Mouse (Mus musculus) heart, embryonic 10.5 days (tissue): ENCODE results near the gene Esr1. TPM values are rescaled to one million over a fixed set of nuclear protein-coding genes. Genes with fewer than 3 reads are reported as not detected.

ENCODE experiments used
- DNase-seq: peaks from one replicate; pipeline ENCODE4 v3.0.0-alpha.2; 2017; ENCODE audit warnings: low spot score
- H3K27ac ChIP-seq: fragments of 300-500 bp; sonication (generic); 2 replicates; pipeline ENCODE4 v1.5.1; 2016; ENCODE audit warnings: mild to moderate bottlenecking
- H3K27me3 ChIP-seq: fragments of 300-500 bp; sonication (generic); 2 replicates; pipeline ENCODE4 v1.6.1; 2016; ENCODE audit warnings: mild to moderate bottlenecking; ENCODE audit not compliant: poor library complexity, insufficient read depth, severe bottlenecking
- H3K36me3 ChIP-seq: fragments of 300-500 bp; sonication (generic); 2 replicates; pipeline ENCODE4 v1.6.1; 2016; ENCODE audit warnings: mild to moderate bottlenecking, moderate library complexity
- H3K4me1 ChIP-seq: fragments of 300-500 bp; sonication (generic); 2 replicates; pipeline ENCODE4 v1.6.1; 2016; ENCODE audit warnings: mild to moderate bottlenecking
- H3K4me3 ChIP-seq: fragments of 300-500 bp; sonication (generic); 2 replicates; pipeline ENCODE4 v1.5.1; 2016; ENCODE audit warnings: mild to moderate bottlenecking, moderate library complexity
- H3K9me3 ChIP-seq: fragments of 300-500 bp; sonication (generic); 2 replicates; pipeline ENCODE4 v1.6.1; 2016; ENCODE audit warnings: mild to moderate bottlenecking, moderate library complexity
- WGBS: fragments of 180-500 bp; shearing (Covaris S2); methylation state at CpG from one replicate; pipeline ENCODE4 v1.1.7; 2016; 5-methylcytosine and 5-hydroxymethylcytosine counted together
- polyA plus RNA-seq: library from polyadenylated mRNA; unstranded; fragments of >200 nt; fragmentation: Nextera tagmentation; extraction: Ambion mirVana; gene quantifications from 2 replicates; pipeline ENCODE4 v1.2.1, GENCODE M21; 2016

The Esr1 gene
- polyA plus RNA-seq = 0.64 and 0.68 TPM in 2 replicates

DNA sequence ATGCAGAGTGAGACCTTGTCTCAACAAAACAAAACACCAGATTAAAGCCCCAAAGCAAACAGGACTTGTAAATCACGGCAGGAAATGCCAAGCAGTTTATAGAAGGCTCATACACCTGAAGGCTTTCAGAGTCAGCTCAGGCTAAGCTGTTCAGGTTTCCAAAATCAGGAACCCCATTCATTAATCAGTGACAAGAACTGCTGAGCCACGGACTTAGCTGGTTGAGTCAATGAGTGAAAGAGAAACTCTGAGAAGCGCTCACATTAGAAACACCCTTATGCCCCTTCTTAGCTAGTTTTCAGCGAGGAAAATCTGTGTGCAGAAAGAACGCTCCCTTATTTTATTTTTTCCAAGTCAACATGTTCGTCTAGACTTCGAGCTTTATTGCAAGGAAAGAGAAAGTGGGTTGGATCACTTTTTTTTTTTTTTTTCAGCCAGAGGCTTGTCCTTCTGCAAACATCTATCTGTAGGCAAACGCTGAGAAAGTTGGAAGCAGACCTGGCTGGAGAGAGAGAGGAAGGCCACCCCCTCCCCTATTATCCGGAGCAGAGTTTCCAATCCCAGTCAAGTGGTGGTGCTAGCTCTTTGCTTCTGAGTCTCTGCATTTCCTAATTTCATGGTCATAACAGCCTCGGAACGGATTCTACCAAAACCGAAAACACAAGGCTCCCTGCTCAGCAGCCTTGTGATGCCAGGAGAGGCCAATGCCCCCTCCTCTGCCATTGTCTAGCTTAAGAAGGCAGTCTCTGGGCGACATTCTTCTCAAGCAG lies at the start of gene Esr1:
TSS of gene Esr1 (plus strand) at position 208 of the 770 bp plus-strand sequence.
- Histone ChIP-seq H3K27me3 (no peaks in the 10 kb centered on the region), H3K9me3 (no peaks in the 10 kb centered on the region), H3K4me1 (no peaks in the 10 kb centered on the region; the same call in 1 of the 2 replicates), H3K27ac (no peak within 1 kb of the TSS), H3K4me3 (peak within 1 kb of the TSS; percentile 29; the same call in 1 of the 2 replicates), H3K36me3 (no peaks in the 10 kb centered on the region)
- WGBS = 51% methylated on average over 13 of the region's 13 CpGs
- DNase-seq = no peak

- Histone ChIP-seq H3K4me1 (no peaks in the 10 kb centered on the region), H3K27ac (no peak overlapping the region), H3K27me3 (no peaks in the 10 kb centered on the region), H3K4me3 (no peak overlapping the region), H3K9me3 (no peaks in the 10 kb centered on the region), H3K36me3 (no peaks in the 10 kb centered on the region)
- WGBS = 82% methylated on average over 1 of the region's 1 CpGs
- peak; percentile 25 for DNase-seq
Measured at GRCm38 (mm10) chr10:4565148-4565547, 46.2 kb upstream of the Esr1 start.

DNA sequence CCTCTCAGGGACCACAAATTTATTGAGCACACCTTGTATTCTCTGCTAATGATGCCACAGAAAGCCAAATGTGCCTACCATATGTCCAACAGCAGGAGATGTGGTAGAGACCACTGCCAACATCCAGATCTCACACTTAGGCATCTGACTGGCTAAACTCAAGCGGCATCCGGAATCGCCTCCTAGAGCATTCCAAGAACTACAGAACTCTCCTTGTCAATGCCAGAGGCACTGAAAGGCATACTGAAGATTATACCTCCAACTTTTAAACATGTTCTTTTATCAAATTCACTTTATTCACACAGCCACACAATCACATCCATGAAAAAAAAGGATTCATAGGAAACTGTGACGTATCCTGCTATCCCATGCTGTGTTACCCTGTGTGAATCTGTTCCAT lies 40.6 kb upstream of the Esr1 start:
- no peak overlapping the region for H3K27ac ChIP-seq
- DNase-seq = no peak
- WGBS = 89% methylated on average over 4 of the region's 4 CpGs
- H3K4me1 ChIP-seq = no peaks in the 10 kb centered on the region
- H3K36me3 ChIP-seq = no peaks in the 10 kb centered on the region
- no peaks in the 10 kb centered on the region for H3K27me3 ChIP-seq
- H3K9me3 ChIP-seq = no peaks in the 10 kb centered on the region
- no peak overlapping the region for H3K4me3 ChIP-seq

DNA sequence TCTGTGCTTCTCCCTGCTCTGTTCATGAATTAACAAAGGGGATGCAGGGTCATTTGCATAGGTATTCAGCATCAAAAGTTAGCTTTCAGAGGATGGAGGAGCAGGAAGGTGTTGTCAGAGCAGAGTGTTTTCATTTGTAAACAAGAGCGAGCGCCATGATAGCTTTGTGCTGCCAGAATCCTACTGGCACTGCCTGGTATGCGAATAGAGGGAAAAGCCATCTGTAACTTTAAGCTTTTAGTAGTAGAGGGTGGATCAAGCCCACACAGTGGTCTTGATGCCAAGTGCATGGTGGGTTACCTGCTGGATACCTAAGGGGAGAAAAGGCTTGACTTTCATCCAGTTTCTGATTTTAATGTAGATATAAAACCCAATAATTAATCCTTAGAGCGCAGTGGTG lies 40.1 kb upstream of the Esr1 start:
- H3K4me1 ChIP-seq = no peaks in the 10 kb centered on the region
- WGBS = 72% methylated on average over 4 of the region's 4 CpGs
- H3K9me3 ChIP-seq = no peaks in the 10 kb centered on the region
- no peak for DNase-seq
- no peak overlapping the region for H3K4me3 ChIP-seq
- H3K27ac ChIP-seq = no peak overlapping the region
- no peaks in the 10 kb centered on the region for H3K36me3 ChIP-seq
- no peaks in the 10 kb centered on the region for H3K27me3 ChIP-seq

DNA sequence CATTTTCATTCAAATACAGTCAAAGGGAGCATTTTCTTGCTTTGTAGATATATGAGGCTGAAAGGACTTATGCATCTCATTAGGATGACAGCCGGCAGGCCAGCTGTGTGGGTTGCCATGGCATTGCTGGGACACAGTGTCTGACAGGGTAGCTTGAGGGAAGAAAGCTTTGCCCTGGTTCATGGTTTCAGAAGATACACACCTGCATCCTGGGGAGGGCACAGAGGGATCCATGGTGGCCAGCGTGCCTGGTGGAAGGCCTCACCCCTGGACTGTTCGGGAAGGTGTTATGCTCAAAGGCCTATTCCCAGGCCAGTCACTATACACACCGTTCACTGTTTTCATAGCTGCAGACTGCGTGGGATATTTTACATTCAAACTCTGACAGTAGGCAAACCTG lies 29.5 kb upstream of the Esr1 start:
- WGBS = 82% methylated on average over 5 of the region's 5 CpGs
- Histone ChIP-seq H3K4me1 (no peaks in the 10 kb centered on the region), H3K4me3 (no peak overlapping the region)

GRCm38 (mm10) chr10:4586691-4587090 lies 24.7 kb upstream of the Esr1 start:
- Histone ChIP-seq H3K36me3 (no peaks in the 10 kb centered on the region), H3K27me3 (no peaks in the 10 kb centered on the region), H3K27ac (no peak overlapping the region), H3K4me1 (no peaks in the 10 kb centered on the region), H3K4me3 (no peak overlapping the region), H3K9me3 (no peaks in the 10 kb centered on the region)
- whole genome bisulfite sequencing = 79% methylated on average over 6 of the region's 6 CpGs
- DNase-seq = no peak

More for the DNA sequence above, 29.5 kb upstream of the Esr1 start:
- Histone ChIP-seq H3K9me3 (no peaks in the 10 kb centered on the region), H3K27me3 (no peaks in the 10 kb centered on the region), H3K36me3 (no peaks in the 10 kb centered on the region), H3K27ac (no peak overlapping the region)
- no peak for DNase-seq

DNA sequence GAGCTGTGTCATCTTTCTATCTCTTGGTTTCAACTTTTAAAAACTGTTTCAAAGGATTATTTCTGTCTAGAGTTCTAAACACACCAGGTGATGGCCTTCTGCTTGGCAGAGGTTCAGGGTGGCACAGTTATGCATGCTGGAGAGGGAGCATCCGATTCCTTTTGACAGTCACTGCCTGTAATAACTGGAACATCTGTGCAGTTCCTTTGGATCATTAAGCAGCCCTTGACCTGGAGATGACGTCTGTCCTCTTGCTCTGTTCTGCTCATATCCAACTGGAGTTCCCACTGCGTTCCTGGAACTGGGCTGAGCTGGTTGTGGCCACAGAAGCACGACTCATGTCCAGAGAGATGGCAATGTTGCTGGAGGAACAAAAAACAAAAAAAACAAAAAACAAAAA lies 21.8 kb upstream of the Esr1 start:
- Histone ChIP-seq H3K36me3 (no peaks in the 10 kb centered on the region), H3K27me3 (no peaks in the 10 kb centered on the region), H3K4me3 (no peak overlapping the region), H3K4me1 (no peaks in the 10 kb centered on the region), H3K27ac (no peak overlapping the region), H3K9me3 (no peaks in the 10 kb centered on the region)
- no peak for DNase-seq
- 85% methylated on average over 4 of the region's 4 CpGs for WGBS

GRCm38 (mm10) chr10:4590956-4591355 lies 20.4 kb upstream of the Esr1 start:
- WGBS = 79% methylated on average over 8 of the region's 8 CpGs
- Histone ChIP-seq H3K4me1 (no peaks in the 10 kb centered on the region), H3K27me3 (no peaks in the 10 kb centered on the region), H3K36me3 (no peaks in the 10 kb centered on the region), H3K4me3 (no peak overlapping the region), H3K27ac (no peak overlapping the region), H3K9me3 (no peaks in the 10 kb centered on the region)
- no peak for DNase-seq

GRCm38 (mm10) chr10:4593828-4594227 lies 17.6 kb upstream of the Esr1 start:
- Histone ChIP-seq H3K27ac (no peak overlapping the region), H3K36me3 (no peaks in the 10 kb centered on the region), H3K9me3 (no peaks in the 10 kb centered on the region), H3K4me3 (no peak overlapping the region), H3K27me3 (no peaks in the 10 kb centered on the region), H3K4me1 (no peaks in the 10 kb centered on the region)
- no peak for DNase-seq
- WGBS = 68% methylated on average over 4 of the region's 4 CpGs

DNA sequence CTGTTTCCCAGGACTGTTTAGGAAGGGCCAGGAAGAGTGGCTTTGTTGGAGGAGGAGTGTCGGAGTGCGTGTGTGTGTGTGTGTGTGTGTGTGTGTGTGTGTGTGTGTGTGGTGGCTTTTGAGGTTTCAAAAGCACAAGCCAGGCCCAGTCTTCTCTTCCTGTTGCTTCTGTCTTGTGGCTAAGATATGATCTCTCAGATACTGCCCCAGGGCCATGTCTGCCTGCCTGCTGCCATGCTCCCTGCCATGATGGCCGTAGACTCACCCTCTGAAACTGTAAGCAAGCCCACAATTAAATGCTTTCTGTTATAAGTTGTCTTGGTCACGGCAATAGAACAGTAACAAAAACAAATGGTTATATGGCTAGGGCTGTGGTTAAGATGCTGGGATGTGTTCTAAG lies 14.2 kb upstream of the Esr1 start:
- H3K36me3 ChIP-seq = no peaks in the 10 kb centered on the region
- H3K9me3 ChIP-seq = no peaks in the 10 kb centered on the region
- WGBS = 87% methylated on average over 4 of the region's 4 CpGs
- no peak for DNase-seq
- H3K4me3 ChIP-seq = no peak overlapping the region
- H3K27me3 ChIP-seq = no peaks in the 10 kb centered on the region
- no peaks in the 10 kb centered on the region for H3K4me1 ChIP-seq
- no peak overlapping the region for H3K27ac ChIP-seq

GRCm38 (mm10) chr10:4598244-4598842 lies 13.1 kb upstream of the Esr1 start:
- Histone ChIP-seq H3K36me3 (no peaks in the 10 kb centered on the region), H3K9me3 (no peaks in the 10 kb centered on the region), H3K4me1 (no peaks in the 10 kb centered on the region), H3K27ac (no peak overlapping the region), H3K27me3 (no peaks in the 10 kb centered on the region), H3K4me3 (no peak overlapping the region)
- DNase-seq = no peak
- WGBS = 62% methylated on average over 10 of the region's 10 CpGs

DNA sequence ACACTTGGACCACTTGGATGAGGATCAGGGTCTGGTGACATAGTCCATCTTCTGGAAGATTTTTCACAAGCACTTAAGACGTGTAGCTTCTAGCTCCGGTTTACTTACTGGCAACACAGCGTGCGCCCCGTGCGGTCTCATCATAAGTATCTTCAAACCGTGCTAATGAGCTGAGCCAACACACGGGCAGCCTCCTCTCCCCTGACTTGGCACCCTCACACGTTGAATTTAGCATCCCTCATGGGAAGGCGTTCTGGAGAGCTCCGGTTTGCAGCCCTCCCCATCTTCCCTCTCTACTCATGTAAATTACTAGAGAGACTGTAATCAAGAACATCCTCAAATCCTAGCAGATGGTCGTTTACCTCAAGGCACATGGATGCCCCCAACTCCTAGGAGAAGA lies 12.5 kb upstream of the Esr1 start:
- 81% methylated on average over 12 of the region's 12 CpGs for WGBS
- no peaks in the 10 kb centered on the region for H3K9me3 ChIP-seq
- DNase-seq = no peak
- no peaks in the 10 kb centered on the region for H3K36me3 ChIP-seq
- H3K27me3 ChIP-seq = no peaks in the 10 kb centered on the region
- no peak overlapping the region for H3K27ac ChIP-seq
- no peaks in the 10 kb centered on the region for H3K4me1 ChIP-seq
- no peak overlapping the region for H3K4me3 ChIP-seq

DNA sequence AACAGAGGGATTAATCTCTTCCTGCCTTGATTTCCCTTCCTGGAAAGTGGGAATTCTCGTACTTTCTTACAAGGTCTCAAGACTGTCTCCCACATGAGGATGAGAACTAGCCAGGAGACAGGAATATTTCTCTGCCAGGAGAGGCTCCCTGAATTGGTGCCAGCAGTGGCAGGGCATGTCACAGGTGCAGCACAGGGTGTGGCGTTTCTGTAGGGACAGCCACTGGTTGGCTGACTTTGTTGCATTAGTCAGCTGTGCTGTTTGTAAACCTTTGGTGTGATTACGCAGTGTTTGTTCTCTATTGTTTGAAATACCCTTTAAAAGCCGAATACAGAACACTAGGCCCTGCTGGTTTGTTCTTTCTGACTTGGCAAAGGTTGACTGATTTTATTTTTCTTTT lies 11.8 kb upstream of the Esr1 start:
- Histone ChIP-seq H3K27me3 (no peaks in the 10 kb centered on the region), H3K4me3 (no peak overlapping the region), H3K36me3 (no peaks in the 10 kb centered on the region), H3K4me1 (no peaks in the 10 kb centered on the region), H3K27ac (no peak overlapping the region), H3K9me3 (no peaks in the 10 kb centered on the region)
- DNase-seq = no peak
- 74% methylated on average over 4 of the region's 4 CpGs for WGBS
